Mouse (Mus musculus): ENCODE results near the gene Mef2a.

- TF ChIP-seq CTCF (IDR thresholded peaks at IDR 0.05; ENCODE audit: borderline replicate concordance, insufficient read depth, low read depth, low read length) (no peak), POLR2A (IDR thresholded peaks at IDR 0.05; ENCODE audit: borderline replicate concordance, insufficient read depth, low read length) (no peak)
Measured at GRCm38 (mm10) chr7:67371891-67372672, 576 bp downstream of the Mef2a start.
